Mouse (Mus musculus) liver (tissue): ENCODE results near the gene Suclg2.

ENCODE experiments used
- DNase-seq: peaks from one replicate; pipeline ENCODE4 v3.0.0-alpha.2; 2020; ENCODE audit warnings: mixed read lengths

The Suclg2 gene

DNA sequence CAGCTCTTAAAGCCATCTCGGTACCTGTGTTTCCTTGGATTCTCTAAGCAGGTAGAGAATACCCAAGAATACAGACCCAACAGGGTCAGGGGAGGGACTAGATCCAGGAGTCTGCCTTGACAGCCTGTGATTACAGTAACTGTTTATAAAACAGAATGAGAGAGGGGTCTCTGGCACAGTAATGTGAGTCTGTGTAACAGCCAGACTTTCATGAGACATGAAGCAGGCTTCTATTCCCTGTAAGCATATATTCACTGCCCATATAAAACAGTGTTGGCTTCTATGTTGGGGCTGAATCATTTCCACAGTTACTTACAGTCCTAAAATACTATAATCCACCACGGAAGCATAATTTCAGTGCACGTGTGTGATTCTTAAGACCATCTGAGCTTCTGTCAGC lies 19.3 kb downstream of the Suclg2 start:
- DNase-seq = no peak

DNA sequence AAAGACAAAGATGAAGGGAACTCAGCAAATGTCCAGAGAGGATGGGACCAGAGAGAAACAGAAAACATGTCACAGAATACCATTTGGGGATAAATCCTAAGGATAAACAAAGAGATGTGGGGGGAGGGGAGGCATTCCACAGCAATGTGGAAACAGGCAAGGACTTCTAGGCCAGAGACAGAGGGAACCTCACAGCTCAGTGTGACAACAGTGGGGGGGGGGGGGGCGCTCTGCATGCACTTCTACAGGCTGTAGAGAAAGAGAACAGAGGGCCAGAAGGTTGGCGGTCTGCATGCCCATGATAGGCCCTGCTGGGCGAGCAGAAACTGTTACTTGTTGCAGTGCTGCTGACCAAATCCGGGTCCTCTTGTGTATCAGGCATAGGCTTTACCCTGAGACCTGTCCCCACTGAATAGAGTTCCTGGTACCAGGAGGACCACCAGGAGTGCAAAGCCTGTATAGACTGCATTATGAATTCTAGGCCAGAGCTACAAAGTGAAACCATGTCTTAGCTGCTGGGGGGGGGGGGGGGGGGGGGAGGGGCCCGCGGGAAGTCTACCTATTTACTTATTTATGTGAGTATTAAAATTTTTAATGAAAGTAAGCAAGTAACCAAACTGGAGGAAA lies 20.0 kb downstream of the Suclg2 start:
- DNase-seq = no peak

DNA sequence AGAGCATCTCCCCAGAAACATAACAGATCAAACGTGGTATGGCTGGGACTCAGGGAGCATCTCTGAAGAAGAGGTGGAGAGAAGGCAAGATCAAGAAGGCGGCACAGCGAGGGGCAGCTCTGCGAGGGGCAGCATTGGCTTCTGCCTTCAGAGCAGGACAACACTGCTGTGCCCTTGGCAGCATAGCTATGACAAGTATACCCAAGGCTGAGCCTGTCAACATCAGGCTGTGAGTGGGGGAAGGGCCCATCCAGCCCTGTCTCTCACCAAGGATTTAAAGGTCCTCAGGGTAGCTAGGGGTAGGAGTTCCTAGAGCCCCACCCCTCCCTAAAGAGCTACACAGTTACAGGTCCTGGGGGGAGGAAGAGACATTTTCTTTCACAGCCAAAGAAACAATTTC lies 23.7 kb downstream of the Suclg2 start:
- DNase-seq = no peak

DNA sequence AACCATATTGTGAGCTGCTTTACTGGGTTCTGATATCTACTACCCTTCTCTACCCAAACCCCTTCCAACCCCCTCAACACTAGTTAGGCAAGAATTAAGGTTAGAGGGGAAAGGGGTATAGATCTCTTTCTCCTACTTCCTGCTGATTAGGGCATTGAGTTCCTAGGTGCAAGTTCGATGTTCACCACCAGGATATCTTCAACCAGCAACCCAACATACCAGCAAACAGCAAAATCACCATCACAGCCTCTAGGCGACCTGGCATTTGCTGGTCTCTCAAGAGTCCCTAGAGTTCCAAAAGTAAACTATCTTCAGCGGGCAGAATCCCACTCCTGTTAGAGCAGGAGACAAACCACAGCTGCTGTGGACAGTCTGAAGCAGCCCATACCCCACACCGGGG lies 33.4 kb downstream of the Suclg2 start:
- no peak for DNase-seq

DNA sequence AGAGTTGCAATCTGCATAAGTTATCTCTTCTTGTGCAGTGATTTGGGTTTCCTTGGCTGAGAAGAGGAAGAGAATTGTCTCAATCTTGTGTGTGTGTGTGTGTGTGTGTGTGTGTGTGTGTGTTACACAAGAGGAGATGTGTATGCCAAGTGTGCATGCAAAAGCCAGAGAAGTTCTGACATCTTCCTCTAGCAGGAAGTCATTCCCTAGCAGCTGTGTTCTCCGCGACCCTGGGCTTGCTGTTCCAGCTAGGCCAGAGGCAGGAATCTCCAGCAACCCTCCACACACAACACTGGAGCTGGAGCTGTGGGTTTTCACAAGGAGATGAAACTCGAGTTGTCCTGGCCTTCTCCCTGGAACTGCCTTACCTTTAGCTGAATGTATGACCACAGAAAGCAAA lies 38.9 kb downstream of the Suclg2 start:
- DNase-seq = no peak

GRCm38 (mm10) chr6:95679261-95679660 lies 39.3 kb downstream of the Suclg2 start:
- DNase-seq = no peak

- no peak for DNase-seq
These were observed 41.6 kb downstream of the Suclg2 start for GRCm38 (mm10) chr6:95676951-95677350.

- DNase-seq = no peak
These were observed 42.2 kb downstream of the Suclg2 start for GRCm38 (mm10) chr6:95676439-95676838.

DNA sequence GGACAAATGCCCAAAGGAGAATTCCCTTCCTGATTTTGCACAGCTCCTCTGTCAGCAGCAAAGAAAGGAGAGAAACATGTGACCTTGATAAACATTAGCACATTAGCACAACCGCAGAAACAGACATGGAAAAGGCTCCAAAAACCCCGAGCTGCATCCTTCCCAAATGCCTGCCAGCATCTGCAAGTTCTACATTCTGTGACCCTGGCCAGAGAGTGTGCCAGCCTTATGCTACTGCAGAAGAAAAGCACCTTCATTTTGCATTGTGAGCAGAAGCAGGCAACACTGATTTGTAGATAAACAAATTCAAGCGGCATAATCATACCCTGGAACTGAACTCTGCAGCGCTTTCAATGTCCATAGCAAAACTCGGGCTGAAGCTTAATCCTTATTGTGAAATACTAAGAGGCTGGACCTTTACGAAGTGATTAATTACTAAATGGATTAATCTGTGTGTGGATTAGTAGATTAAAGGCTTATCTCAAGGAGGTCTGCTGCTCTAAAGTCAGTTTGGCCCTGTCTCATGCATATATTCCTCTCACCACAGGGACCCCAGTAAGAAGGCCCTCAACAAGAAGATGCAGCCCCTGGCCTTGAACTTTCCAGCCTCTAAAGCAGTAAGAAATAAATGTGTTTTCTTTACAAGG lies 43.4 kb downstream of the Suclg2 start:
- no peak for DNase-seq

DNA sequence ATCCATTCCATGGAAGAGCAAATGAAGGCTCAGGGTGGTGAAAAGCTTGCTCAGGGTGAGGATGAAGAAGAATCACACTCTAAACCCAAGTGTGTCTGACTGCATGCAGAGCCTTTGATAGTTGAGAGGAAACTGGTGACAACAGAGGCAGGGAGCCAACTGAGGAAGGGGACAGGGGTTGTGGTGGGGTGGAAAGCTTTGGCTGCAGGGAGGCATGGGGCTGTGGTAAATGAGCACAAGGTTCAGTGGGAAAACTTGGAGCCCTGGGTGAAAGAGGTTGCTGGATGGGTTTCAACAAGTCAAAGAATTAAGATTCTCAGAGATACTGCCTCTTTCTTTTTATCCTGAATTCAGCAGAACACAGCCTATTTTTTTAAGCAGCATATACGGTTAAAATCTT lies 43.9 kb downstream of the Suclg2 start:
- DNase-seq = no peak

DNA sequence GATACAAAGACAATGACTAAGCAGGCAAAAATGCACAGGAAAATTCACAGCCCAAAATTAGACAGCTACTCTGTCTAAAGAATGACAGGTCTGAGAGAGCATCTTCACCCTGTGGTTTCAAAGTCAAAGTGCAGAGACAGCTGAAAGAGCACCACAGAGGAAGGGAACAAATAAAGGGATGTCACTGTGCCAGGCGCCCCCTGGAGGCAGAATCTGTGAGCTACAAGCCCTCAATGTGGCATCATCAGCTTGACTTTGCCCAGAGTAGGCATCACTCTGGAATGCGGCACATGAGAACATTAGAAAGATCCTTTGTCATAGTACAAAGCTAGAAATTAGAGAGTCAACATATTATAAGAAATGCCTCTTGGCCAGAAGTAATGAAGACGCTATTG lies 49.3 kb downstream of the Suclg2 start:
- DNase-seq = peak; percentile 38

DNA sequence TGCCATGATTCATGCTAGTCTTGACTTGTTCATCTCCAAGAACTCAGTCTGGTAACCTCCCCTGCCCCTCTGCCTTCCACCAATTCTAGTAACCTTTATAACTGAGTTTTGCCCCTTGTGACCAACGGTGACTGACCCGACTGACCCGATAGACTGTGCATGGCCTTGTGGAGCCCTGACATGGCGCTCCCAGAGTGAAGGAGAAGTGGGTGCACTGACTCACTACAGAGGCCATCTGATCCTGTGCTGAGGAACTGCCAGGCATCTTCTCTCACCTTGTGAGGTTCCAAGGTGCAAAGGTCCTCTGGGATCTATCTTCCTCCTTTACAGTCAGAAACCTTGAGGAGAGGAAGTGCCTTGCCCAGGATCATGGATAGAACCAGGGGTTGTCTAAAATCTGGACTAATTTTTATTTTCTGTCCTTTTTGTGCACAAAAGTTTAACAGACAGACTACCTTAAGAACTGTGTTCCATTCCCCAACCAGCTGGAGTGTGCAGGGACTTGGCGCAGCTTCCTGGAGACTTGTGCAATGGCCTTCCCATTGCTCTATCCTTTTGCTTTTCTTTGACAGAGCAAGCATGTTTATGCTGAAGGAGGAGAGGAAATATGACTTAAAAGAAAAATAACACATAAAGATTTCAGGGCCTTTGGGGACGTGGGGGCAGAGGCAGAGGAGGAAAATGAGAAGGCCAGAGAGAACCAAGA lies 49.8 kb downstream of the Suclg2 start:
- DNase-seq = no peak

- DNase-seq = no peak
These were observed 60.9 kb downstream of the Suclg2 start for GRCm38 (mm10) chr6:95657671-95658070.

- no peak for DNase-seq
These were observed 64.9 kb downstream of the Suclg2 start for GRCm38 (mm10) chr6:95653662-95654061.

DNA sequence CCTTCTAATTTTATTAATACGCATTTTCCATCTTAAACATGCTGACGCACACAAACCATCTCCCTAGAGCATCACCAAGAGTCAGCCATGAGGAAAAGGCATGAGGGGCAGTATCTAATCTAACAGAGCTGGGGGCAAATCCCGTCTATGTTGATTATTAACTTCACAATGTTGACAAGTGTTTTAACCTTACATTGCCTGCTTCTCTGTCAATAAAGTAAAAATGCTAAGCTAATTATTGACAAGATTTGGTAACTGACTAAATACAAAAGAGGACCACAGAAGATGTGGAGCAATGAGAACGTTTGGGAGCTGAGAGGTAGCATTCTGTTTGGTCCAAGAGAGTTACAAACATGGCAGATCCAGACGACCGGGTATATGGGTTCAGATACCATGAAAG lies 65.8 kb downstream of the Suclg2 start:
- DNase-seq = no peak

- DNase-seq = no peak
These were observed 67.2 kb downstream of the Suclg2 start for GRCm38 (mm10) chr6:95651391-95651876.

GRCm38 (mm10) chr6:95650082-95650722 lies 68.4 kb downstream of the Suclg2 start:
- DNase-seq = no peak

DNA sequence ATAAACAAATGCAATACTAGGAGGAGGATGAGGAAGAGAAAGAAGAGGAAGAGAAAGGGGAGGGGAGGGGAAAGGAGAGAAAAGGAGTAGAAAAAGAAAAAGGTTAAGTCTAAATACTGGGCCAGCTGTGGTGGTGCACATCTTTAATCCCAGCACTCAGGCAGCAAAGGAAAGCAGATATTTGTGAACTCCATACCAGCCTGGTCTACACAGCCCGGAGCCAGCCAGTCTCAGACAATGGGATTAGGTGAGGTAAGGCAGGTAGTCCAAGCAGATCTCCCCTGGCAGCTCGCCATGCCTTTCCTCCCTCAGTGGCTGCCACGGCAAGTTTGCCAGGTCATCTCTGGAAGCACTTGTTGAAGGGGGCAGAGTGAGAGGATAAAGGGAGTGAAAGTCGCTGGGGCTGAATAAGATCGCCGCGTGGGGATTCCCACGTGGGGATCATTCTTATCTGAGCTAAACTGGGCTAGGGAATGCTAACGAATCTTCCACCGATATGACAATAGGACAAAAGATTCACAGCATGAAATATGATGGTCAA lies 69.4 kb downstream of the Suclg2 start:
- DNase-seq = no peak

GRCm38 (mm10) chr6:95637416-95637815 lies 81.2 kb downstream of the Suclg2 start:
- no peak for DNase-seq

DNA sequence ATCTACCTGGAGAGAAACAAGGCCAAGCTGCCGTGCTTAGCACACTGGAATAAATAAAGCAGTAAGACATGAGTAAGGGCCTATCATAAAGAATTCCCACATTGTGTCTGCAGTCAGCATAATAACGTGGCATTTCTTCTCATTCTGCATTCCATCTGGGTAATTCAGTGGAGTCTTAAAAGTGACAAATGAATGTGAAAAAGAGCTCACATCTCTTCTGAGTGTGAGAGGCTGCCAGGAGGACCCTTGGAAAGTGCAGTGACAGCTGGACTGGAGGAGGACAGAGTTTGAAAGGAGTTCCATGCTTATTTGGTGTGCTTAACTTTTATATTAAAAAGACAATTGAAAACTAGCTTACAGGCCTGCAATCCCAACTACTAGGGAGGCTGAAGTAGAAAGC lies 83.2 kb downstream of the Suclg2 start:
- no peak for DNase-seq

- DNase-seq = no peak
These were observed 89.5 kb downstream of the Suclg2 start for GRCm38 (mm10) chr6:95629071-95629470.

DNA sequence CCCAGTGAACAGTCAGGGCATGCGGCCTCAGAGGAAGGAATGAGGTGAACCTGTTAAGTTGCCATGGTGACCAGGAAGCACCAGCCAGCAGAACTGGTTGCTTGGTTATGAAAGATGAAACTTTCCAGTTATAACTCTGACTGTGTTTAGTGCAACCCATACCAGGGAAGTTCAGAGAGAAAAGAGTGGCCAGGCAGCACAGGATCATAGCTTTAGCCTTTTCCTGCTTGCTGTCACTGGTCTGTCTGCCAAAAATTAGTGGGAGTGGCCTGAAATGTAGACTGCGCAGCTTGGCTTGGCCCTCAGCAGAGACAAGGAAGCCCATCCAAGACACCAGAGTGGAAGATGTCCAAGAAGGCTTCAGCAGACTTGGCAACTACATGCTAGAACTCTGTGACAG lies 96.8 kb downstream of the Suclg2 start:
- DNase-seq = no peak

GRCm38 (mm10) chr6:95620804-95621203 lies 97.8 kb downstream of the Suclg2 start:
- DNase-seq = no peak
